8 mouse cellular contexts compared by ENCODE assay signal in the genomic region with DNA sequence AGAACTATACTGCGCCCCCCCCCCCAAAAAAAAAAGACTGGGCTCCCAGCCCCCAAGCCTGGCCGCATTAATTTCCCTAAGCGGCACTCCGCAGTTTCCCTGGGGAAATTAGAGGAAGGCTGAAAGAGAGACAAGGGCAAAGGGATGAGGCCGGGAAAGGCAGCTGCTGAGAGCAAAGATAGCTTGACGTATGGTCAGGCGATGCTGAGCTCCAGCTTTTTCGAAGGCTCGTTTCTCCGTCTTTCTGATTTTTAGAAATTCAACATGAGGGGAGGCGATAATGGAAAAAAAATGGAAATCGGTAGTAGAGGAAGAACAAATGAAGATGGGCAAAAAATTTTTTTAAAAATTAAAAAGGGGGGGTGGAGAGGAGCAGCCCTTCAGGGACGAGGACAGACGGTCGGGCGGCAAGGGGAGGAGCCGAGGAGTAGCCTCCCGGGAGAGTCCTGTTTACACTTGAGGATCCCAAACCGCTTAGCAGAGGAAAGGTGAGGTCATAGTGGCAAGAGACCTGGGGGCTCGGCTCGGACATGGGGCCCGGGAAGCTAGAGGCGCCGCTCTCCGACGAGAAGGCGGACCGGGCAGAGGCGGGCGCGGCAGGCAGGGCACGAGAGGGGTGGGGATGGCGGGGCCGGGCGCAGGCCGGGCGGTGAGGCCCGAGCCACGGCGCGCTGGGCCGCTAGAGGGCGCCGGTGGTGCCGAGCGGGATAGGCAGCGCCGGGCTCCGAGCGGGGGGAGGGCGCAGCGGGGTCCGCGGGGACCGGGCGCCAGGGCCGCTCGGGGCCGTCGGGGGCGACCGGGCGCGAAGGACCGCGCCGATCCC. TPM values are rescaled to one million over a fixed set of nuclear protein-coding genes. Genes with fewer than 3 reads are reported as not detected.
A peak's percentile ranks its signal among the peaks of the same experiment; 100 is the strongest.
DNase-seq lines count a peak whose midpoint lies in the region; ATAC-seq and TF ChIP-seq lines count a peak whose summit lies in the region.

No protein-coding gene starts in this region.

- under 1% methylated on average over 39 of the region's 67 CpGs for WGBS in hindbrain, embryonic 16.5 days

- peak overlapping the region; percentile 55 for H3K4me3 ChIP-seq in cortical plate, adult 2 months (ENCODE audit: insufficient read depth, low read length)
- H3K4me3 ChIP-seq in gastrocnemius, adult 2 months = peak overlapping the region; percentile 91
- H3K4me3 ChIP-seq in hindbrain, embryonic 16.5 days (ENCODE audit: low read length) = peak overlapping the region; percentile 92

- peaks cover 4% of the 10 kb centered on the region for H3K4me1 ChIP-seq in cortical plate, adult 2 months (ENCODE audit: control insufficient read depth, insufficient read depth, low read length)
- peaks cover 38% of the 10 kb centered on the region for H3K4me1 ChIP-seq in hindbrain, embryonic 16.5 days (ENCODE audit: control insufficient read depth, insufficient read depth, low read depth, low read length)

- H3K36me3 ChIP-seq in hindbrain, embryonic 16.5 days (ENCODE audit: control insufficient read depth, insufficient read depth, low read length) = peaks cover 18% of the 10 kb centered on the region

- TF ChIP-seq CTCF in cortical plate, adult 2 months (IDR thresholded peaks at IDR 0.05; ENCODE audit: extremely low read depth, insufficient read depth, low read length) = 0 out of 2 replicates have a peak, but pooled peaks have one; percentile 15
- peak; percentile 81 for TF ChIP-seq CTCF in gastrocnemius, adult 2 months (IDR thresholded peaks at IDR 0.05)

- H3K9me3 ChIP-seq in hindbrain, embryonic 16.5 days (ENCODE audit: control insufficient read depth, low read length) = no peaks in the 10 kb centered on the region

- ATAC-seq in hindbrain, embryonic 16.5 days = peak; percentile 34
- ATAC-seq in megakaryocyte, adult 5-6 weeks (ENCODE audit: poor library complexity, severe bottlenecking) = peak; percentile 78

- no peak for TF ChIP-seq POLR2A in cortical plate, adult 2 months (IDR thresholded peaks at IDR 0.05; ENCODE audit: extremely low read depth, insufficient read depth, low read length)

- intact Hi-C loops in gastrocnemius, adult 2 months (cut with DNase I) = loop anchor here (5.0 kb wide), 3 partner anchors 90 to 165 kb away; partner anchors contain the start of genes Atn1, Gm45234 and Zfp384

- peak; percentile 88 for DNase-seq in adipocyte (ENCODE audit: low spot score)
- peak; percentile 96 for DNase-seq in gastrocnemius, adult 2 months
- peak; percentile 76 to 79 for DNase-seq in left cerebral cortex, adult 8-10 months (ENCODE audit: low spot score in 2 of 2)
- peak; percentile 91 for DNase-seq in right cerebral cortex, adult 18-20 months
- DNase-seq in urinary bladder, postnatal 10 days (ENCODE audit: low spot score) = peak; percentile 70

- peak overlapping the region; percentile 100 for H3K9ac ChIP-seq in hindbrain, embryonic 16.5 days (ENCODE audit: low read depth, low read length)

- peak overlapping the region; percentile 95 for H3K27ac ChIP-seq in cortical plate, adult 2 months (ENCODE audit: insufficient read depth, low read length)
- peak overlapping the region; percentile 94 for H3K27ac ChIP-seq in gastrocnemius, adult 2 months
- peak overlapping the region; percentile 100 for H3K27ac ChIP-seq in hindbrain, embryonic 16.5 days (ENCODE audit: low read depth, low read length)

- no peaks in the 10 kb centered on the region for H3K27me3 ChIP-seq in hindbrain, embryonic 16.5 days (replicated peaks; ENCODE audit: control insufficient read depth, insufficient read depth, low read length)

- peak overlapping the region; percentile 97 for H3K4me2 ChIP-seq in hindbrain, embryonic 16.5 days (ENCODE audit: low read length)

RNA-seq across cellular contexts. Expression of gene Ptms, which starts 3.0 kb away (rescaled TPM):
- polyA plus RNA-seq in cortical plate, adult 2 months (2012; rRNA removed) = 1,375 and 1,380 TPM in 2 replicates
- 10 to 100 TPM; 65.5 to 99.4 TPM for total RNA-seq in gastrocnemius, adult 2 months (2021)
- polyA plus RNA-seq in hindbrain, embryonic 16.5 days (2015; fragmentation: Nextera tagmentation; extraction: Ambion mirVana) = 609 and 678 TPM in 2 replicates
- total RNA-seq in left cerebral cortex, adult 8-10 months (2022) = 100 to 1,000 TPM; 915 to 964 (median 945) TPM
- total RNA-seq in megakaryocyte, adult 5-6 weeks (2015) = 129 and 159 TPM in 2 replicates
- total RNA-seq in megakaryocyte, adult 5-6 weeks (2017) = 195 and 207 TPM in 2 replicates

RNA-seq across cellular contexts. Expression of gene Lag3, which starts 5.4 kb away (rescaled TPM):
- 5.1 and 6.5 TPM in 2 replicates for polyA plus RNA-seq in cortical plate, adult 2 months (2012; rRNA removed)
- under 1 TPM; 0.11 to 0.13 TPM for total RNA-seq in gastrocnemius, adult 2 months (2021)
- 3.0 and 3.6 TPM in 2 replicates for polyA plus RNA-seq in hindbrain, embryonic 16.5 days (2015; fragmentation: Nextera tagmentation; extraction: Ambion mirVana)
- 10 to 100 TPM in 2 of 4 experiments, 1 to 10 TPM in 2; 2.4 to 12.6 (median 6.8) TPM for total RNA-seq in left cerebral cortex, adult 8-10 months (2022)
- 1.2 TPM in 2 replicates for total RNA-seq in megakaryocyte, adult 5-6 weeks (2015)
- total RNA-seq in megakaryocyte, adult 5-6 weeks (2017) = 0.44 and 1.4 TPM in 2 replicates

RNA-seq across cellular contexts. Expression of gene Mlf2, which starts 14.3 kb away (rescaled TPM):
- polyA plus RNA-seq in cortical plate, adult 2 months (2012; rRNA removed) = 732 and 737 TPM in 2 replicates
- 100 to 1,000 TPM; 202 to 204 TPM for total RNA-seq in gastrocnemius, adult 2 months (2021)
- polyA plus RNA-seq in hindbrain, embryonic 16.5 days (2015; fragmentation: Nextera tagmentation; extraction: Ambion mirVana) = 574 and 587 TPM in 2 replicates
- total RNA-seq in left cerebral cortex, adult 8-10 months (2022) = 100 to 1,000 TPM; 578 to 635 (median 620) TPM
- total RNA-seq in megakaryocyte, adult 5-6 weeks (2015) = 73.6 and 82.9 TPM in 2 replicates
- 50.9 and 70.6 TPM in 2 replicates for total RNA-seq in megakaryocyte, adult 5-6 weeks (2017)

RNA-seq across cellular contexts. Expression of gene Cd4, which starts 28.9 kb away (rescaled TPM):
- 1.1 and 4.7 TPM in 2 replicates for polyA plus RNA-seq in cortical plate, adult 2 months (2012; rRNA removed)
- total RNA-seq in gastrocnemius, adult 2 months (2021) = not detected
- polyA plus RNA-seq in hindbrain, embryonic 16.5 days (2015; fragmentation: Nextera tagmentation; extraction: Ambion mirVana) = 0.26 and 0.27 TPM in 2 replicates
- 10 to 100 TPM; 13.4 to 17.2 (median 15.9) TPM for total RNA-seq in left cerebral cortex, adult 8-10 months (2022)
- 0.09 and 0.71 TPM in 2 replicates for total RNA-seq in megakaryocyte, adult 5-6 weeks (2015)
- total RNA-seq in megakaryocyte, adult 5-6 weeks (2017) = 0.20 and 0.37 TPM in 2 replicates

RNA-seq across cellular contexts. Expression of gene Cops7a, which starts 48.4 kb away (rescaled TPM):
- 279 and 280 TPM in 2 replicates for polyA plus RNA-seq in cortical plate, adult 2 months (2012; rRNA removed)
- 100 to 1,000 TPM; 108 to 115 TPM for total RNA-seq in gastrocnemius, adult 2 months (2021)
- 107 TPM in 2 replicates for polyA plus RNA-seq in hindbrain, embryonic 16.5 days (2015; fragmentation: Nextera tagmentation; extraction: Ambion mirVana)
- 100 to 1,000 TPM; 154 to 177 (median 165) TPM for total RNA-seq in left cerebral cortex, adult 8-10 months (2022)
- 35.4 and 37.2 TPM in 2 replicates for total RNA-seq in megakaryocyte, adult 5-6 weeks (2015)
- 19.4 and 25.7 TPM in 2 replicates for total RNA-seq in megakaryocyte, adult 5-6 weeks (2017)

Comparison
In these comparisons a context has a peak if more than half of its experiments do, and no peak if none do; other contexts are left out.
1. Peak in every context shown above with its lines: DNase-seq, ATAC-seq, H3K4me3 ChIP-seq and H3K27ac ChIP-seq.
2. RNA of gene Ptms, which starts 3.0 kb away (total RNA-seq): 915 to 964 TPM in left cerebral cortex, adult 8-10 months; 129 to 207 TPM in megakaryocyte, adult 5-6 weeks and 65.5 to 99.4 TPM in gastrocnemius, adult 2 months; every median in the first group is over 4 times any median in the second.